Mouse (Mus musculus): Measurements from ENCODE around the gene Mxra7. TPM values are rescaled to one million over a fixed set of nuclear protein-coding genes. Genes with fewer than 3 reads are reported as not detected.
A peak's percentile ranks its signal among the peaks of the same experiment; 100 is the strongest.

The Mxra7 gene
- polyA plus RNA-seq, 1 experiment: 70.1 TPM

GRCm38 (mm10) chr11:116822215-116822614 lies 5.6 kb downstream of the Mxra7 start:
- peaks cover 34% of the 10 kb centered on the region for H3K4me1 ChIP-seq (ENCODE audit: control insufficient read depth, insufficient read depth, low read length)
- no peak for DNase-seq
- TF ChIP-seq POLR2A (IDR thresholded peaks at IDR 0.05; ENCODE audit: borderline replicate concordance, extremely low read depth, low read depth, low read length): no peak
- no peak for TF ChIP-seq CTCF (IDR thresholded peaks at IDR 0.05; ENCODE audit: insufficient read depth, low read length)
- H3K4me3 ChIP-seq (replicated peaks; ENCODE audit: extremely low read depth, low read depth, low read length): no peak overlapping the region
- WGBS: 41% methylated on average over 10 of the region's 10 CpGs

GRCm38 (mm10) chr11:116821057-116821940 lies 6.5 kb downstream of the Mxra7 start:
- DNase-seq: no peak
- TF ChIP-seq POLR2A (IDR thresholded peaks at IDR 0.05; ENCODE audit: borderline replicate concordance, extremely low read depth, low read depth, low read length) (peak; percentile 29; the same call in 1 of the 2 replicates), CTCF (IDR thresholded peaks at IDR 0.05; ENCODE audit: insufficient read depth, low read length) (no peak)
- H3K4me1 ChIP-seq (ENCODE audit: control insufficient read depth, insufficient read depth, low read length): peaks cover 37% of the 10 kb centered on the region
- H3K4me3 ChIP-seq (replicated peaks; ENCODE audit: extremely low read depth, low read depth, low read length): peak overlapping the region; percentile 7
- 36% methylated on average over 13 of the region's 13 CpGs for WGBS

GRCm38 (mm10) chr11:116819932-116820593 lies 7.8 kb downstream of the Mxra7 start:
- no peak for DNase-seq
- no peak for TF ChIP-seq POLR2A (IDR thresholded peaks at IDR 0.05; ENCODE audit: borderline replicate concordance, extremely low read depth, low read depth, low read length)
- no peak for TF ChIP-seq CTCF (IDR thresholded peaks at IDR 0.05; ENCODE audit: insufficient read depth, low read length)
- 49% methylated on average over 5 of the region's 5 CpGs for WGBS
- no peak overlapping the region for H3K4me3 ChIP-seq (replicated peaks; ENCODE audit: extremely low read depth, low read depth, low read length)
- peaks cover 37% of the 10 kb centered on the region for H3K4me1 ChIP-seq (ENCODE audit: control insufficient read depth, insufficient read depth, low read length)

GRCm38 (mm10) chr11:116818722-116819121 lies 9.1 kb downstream of the Mxra7 start:
- DNase-seq: no peak
- TF ChIP-seq POLR2A (IDR thresholded peaks at IDR 0.05; ENCODE audit: borderline replicate concordance, extremely low read depth, low read depth, low read length) (no peak), CTCF (IDR thresholded peaks at IDR 0.05; ENCODE audit: insufficient read depth, low read length) (no peak)
- H3K4me3 ChIP-seq (replicated peaks; ENCODE audit: extremely low read depth, low read depth, low read length): no peak overlapping the region
- 47% methylated on average over 8 of the region's 8 CpGs for WGBS
- H3K4me1 ChIP-seq (ENCODE audit: control insufficient read depth, insufficient read depth, low read length): peaks cover 45% of the 10 kb centered on the region

GRCm38 (mm10) chr11:116817567-116817966 lies 10.3 kb downstream of the Mxra7 start:
- no peak for TF ChIP-seq POLR2A (IDR thresholded peaks at IDR 0.05; ENCODE audit: borderline replicate concordance, extremely low read depth, low read depth, low read length)
- no peak for TF ChIP-seq CTCF (IDR thresholded peaks at IDR 0.05; ENCODE audit: insufficient read depth, low read length)
- DNase-seq: no peak
- 91% methylated on average over 5 of the region's 5 CpGs for WGBS
- Histone ChIP-seq H3K4me1 (ENCODE audit: control insufficient read depth, insufficient read depth, low read length) (peaks cover 57% of the 10 kb centered on the region), H3K4me3 (replicated peaks; ENCODE audit: extremely low read depth, low read depth, low read length) (no peak overlapping the region)

GRCm38 (mm10) chr11:116816769-116817168 lies 11.1 kb downstream of the Mxra7 start:
- 37% methylated on average over 5 of the region's 5 CpGs for WGBS
- peaks cover 52% of the 10 kb centered on the region for H3K4me1 ChIP-seq (ENCODE audit: control insufficient read depth, insufficient read depth, low read length)
- H3K4me3 ChIP-seq (replicated peaks; ENCODE audit: extremely low read depth, low read depth, low read length): no peak overlapping the region
- TF ChIP-seq POLR2A (IDR thresholded peaks at IDR 0.05; ENCODE audit: borderline replicate concordance, extremely low read depth, low read depth, low read length) (no peak), CTCF (IDR thresholded peaks at IDR 0.05; ENCODE audit: insufficient read depth, low read length) (no peak)
- no peak for DNase-seq

GRCm38 (mm10) chr11:116814884-116815415 lies 12.9 kb downstream of the Mxra7 start:
- no peak for DNase-seq

GRCm38 (mm10) chr11:116814076-116814883 lies 13.6 kb downstream of the Mxra7 start:
- peaks cover 37% of the 10 kb centered on the region for H3K4me1 ChIP-seq (ENCODE audit: control insufficient read depth, insufficient read depth, low read length)
- no peak for DNase-seq
- no peak overlapping the region for H3K4me3 ChIP-seq (replicated peaks; ENCODE audit: extremely low read depth, low read depth, low read length)
- TF ChIP-seq POLR2A (IDR thresholded peaks at IDR 0.05; ENCODE audit: borderline replicate concordance, extremely low read depth, low read depth, low read length) (no peak), CTCF (IDR thresholded peaks at IDR 0.05; ENCODE audit: insufficient read depth, low read length) (no peak)
- WGBS: 22% methylated on average over 20 of the region's 20 CpGs

More at GRCm38 (mm10) chr11:116814884-116815415, 12.9 kb downstream of the Mxra7 start:
- WGBS: 34% methylated on average over 7 of the region's 7 CpGs
- Histone ChIP-seq H3K4me3 (replicated peaks; ENCODE audit: extremely low read depth, low read depth, low read length) (no peak overlapping the region), H3K4me1 (ENCODE audit: control insufficient read depth, insufficient read depth, low read length) (peaks cover 40% of the 10 kb centered on the region)
- no peak; the same call in 1 of the 2 replicates for TF ChIP-seq POLR2A (IDR thresholded peaks at IDR 0.05; ENCODE audit: borderline replicate concordance, extremely low read depth, low read depth, low read length)
- TF ChIP-seq CTCF (IDR thresholded peaks at IDR 0.05; ENCODE audit: insufficient read depth, low read length): no peak

- Histone ChIP-seq H3K4me1 (ENCODE audit: control insufficient read depth, insufficient read depth, low read length) (peaks cover 31% of the 10 kb centered on the region), H3K4me3 (replicated peaks; ENCODE audit: extremely low read depth, low read depth, low read length) (no peak overlapping the region)
- DNase-seq: no peak
- 81% methylated on average over 13 of the region's 13 CpGs for WGBS
- TF ChIP-seq CTCF (IDR thresholded peaks at IDR 0.05; ENCODE audit: insufficient read depth, low read length) (no peak), POLR2A (IDR thresholded peaks at IDR 0.05; ENCODE audit: borderline replicate concordance, extremely low read depth, low read depth, low read length) (no peak)
Observed at GRCm38 (mm10) chr11:116813610-116814009, 14.2 kb downstream of the Mxra7 start.
